Mouse (Mus musculus): ENCODE results near the gene Sub1. TPM values are rescaled to one million over a fixed set of nuclear protein-coding genes. Genes with fewer than 3 reads are reported as not detected.

The Sub1 gene
- polyA plus RNA-seq, 1 experiment from 2014 or later: 671 TPM

DNA sequence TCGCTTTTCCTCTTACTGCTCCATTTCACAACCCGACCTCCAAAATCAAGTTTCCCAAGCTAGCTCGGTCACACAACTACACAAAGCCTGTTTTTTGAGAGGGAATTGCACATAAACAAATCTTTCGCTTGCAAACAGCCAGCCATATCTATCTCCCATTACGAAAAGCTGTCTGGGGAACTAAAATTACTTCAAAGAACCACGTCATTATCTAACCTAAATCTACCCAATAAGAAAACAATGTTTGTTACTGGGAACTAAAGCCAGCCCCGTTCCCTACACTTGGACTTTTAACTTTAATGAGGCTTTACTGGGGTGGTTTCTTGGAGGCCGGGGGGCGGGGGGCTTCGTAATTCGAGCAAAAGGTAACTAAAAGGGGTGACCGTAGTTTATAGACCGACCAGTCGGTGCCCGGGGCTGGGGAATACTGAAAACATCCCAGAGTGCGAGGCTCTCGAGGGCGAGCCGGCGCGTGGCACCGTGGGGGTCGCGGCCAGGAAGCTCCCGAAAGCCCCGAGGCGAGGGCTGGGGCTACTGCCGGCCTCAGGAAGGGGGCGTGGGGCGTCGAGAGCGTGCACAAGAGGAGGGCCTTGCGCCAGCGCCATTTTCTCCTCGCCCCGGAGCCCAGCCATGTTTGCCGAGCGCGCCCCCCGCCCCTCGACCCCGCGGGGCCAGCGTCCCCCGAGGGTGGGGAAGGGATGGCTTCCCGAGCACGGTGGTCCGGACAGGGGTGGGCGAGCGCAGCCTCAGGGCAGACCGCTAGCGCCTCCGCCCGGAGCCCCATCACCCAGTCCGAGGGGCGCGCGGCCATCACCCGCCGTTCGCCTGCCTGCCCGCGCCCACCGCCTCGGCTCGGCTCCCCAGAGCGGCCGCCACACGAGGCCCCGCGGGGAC, 1.6 kb downstream of the Sub1 start:
- ATAC-seq (ENCODE audit: insufficient read depth) (peak; percentile 88), DNase-seq (peak; percentile 77)
- no peak for TF ChIP-seq CTCF (IDR thresholded peaks at IDR 0.05; ENCODE audit: low read depth)
- peaks cover 32% of the 10 kb centered on the region for H3K36me3 ChIP-seq (ENCODE audit: insufficient read depth)
- peak overlapping the region; percentile 99 for H3K4me3 ChIP-seq (ENCODE audit: low read depth, low read length)
- peak overlapping the region; percentile 98 for H3K9ac ChIP-seq
- H3K27ac ChIP-seq (ENCODE audit: low read depth): peak overlapping the region; percentile 91
- under 1% methylated on average over 70 of the region's 71 CpGs for WGBS
- H3K4me1 ChIP-seq (ENCODE audit: insufficient read depth): no peaks in the 10 kb centered on the region
- no peaks in the 10 kb centered on the region for H3K27me3 ChIP-seq (ENCODE audit: insufficient read depth, low read length)
- H3K9me3 ChIP-seq (ENCODE audit: low read depth, low read length): no peaks in the 10 kb centered on the region
- H3K4me2 ChIP-seq: peak overlapping the region; percentile 84

DNA sequence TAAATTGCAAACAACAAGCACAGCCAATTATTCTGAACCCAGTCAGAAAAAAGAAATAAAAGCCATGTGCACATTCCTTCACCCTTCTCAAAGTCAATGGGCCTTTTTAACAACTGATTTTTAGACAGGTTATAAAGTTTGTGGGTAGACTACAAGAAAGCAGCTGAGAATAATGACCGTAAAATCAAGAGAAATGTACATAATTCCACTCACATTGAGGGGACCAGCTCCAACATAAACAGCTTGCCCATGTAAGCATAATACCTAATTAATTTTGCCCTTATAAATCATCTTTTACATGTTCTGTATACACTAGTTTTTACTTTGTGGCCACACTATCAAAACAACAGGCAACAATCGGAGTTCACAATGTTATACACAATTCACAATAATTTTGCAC, 2.8 kb downstream of the Sub1 start:
- Histone ChIP-seq H3K27ac (ENCODE audit: low read depth) (no peak overlapping the region), H3K27me3 (ENCODE audit: insufficient read depth, low read length) (no peaks in the 10 kb centered on the region), H3K9me3 (ENCODE audit: low read depth, low read length) (no peaks in the 10 kb centered on the region), H3K9ac (peak overlapping the region; percentile 98), H3K36me3 (ENCODE audit: insufficient read depth) (peaks cover 43% of the 10 kb centered on the region), H3K4me3 (ENCODE audit: low read depth, low read length) (peak overlapping the region; percentile 99), H3K4me1 (ENCODE audit: insufficient read depth) (no peaks in the 10 kb centered on the region), H3K4me2 (peak overlapping the region; percentile 84)
- ATAC-seq (ENCODE audit: insufficient read depth) (no peak), DNase-seq (peak; percentile 51)
- WGBS: 31% methylated on average over 2 of the region's 2 CpGs
- TF ChIP-seq CTCF (IDR thresholded peaks at IDR 0.05; ENCODE audit: low read depth): no peak

DNA sequence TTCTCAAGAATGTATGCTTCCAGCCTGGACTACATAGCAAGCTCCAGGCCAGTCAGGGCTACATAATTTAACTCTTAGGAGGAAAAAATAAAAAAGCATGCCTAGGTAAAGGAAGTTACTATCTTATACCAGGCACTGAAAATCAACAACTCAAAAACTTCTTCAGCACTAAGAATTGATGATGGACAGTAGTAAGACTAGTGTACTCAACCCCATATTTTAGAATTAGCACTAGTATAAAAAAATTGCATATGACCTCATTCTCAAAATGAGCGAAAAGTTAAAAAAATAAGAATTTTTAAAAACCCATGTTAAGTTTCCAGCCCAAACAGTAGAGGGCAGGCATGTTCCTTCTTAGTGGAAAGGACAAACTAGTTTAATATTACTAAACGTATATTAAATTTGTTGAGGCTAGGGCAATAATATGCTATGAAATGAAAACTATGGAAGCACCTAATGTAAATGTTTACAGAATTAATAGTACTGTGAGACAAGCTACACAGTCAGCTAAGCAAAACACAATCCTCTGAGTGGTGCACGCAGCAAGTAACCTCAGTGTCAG, 5.2 kb downstream of the Sub1 start:
- peak; percentile 71 for DNase-seq
- H3K9me3 ChIP-seq (ENCODE audit: low read depth, low read length): no peaks in the 10 kb centered on the region
- no peaks in the 10 kb centered on the region for H3K4me1 ChIP-seq (ENCODE audit: insufficient read depth)
- WGBS: 49% methylated on average over 3 of the region's 3 CpGs
- peak; percentile 43; the same call in 1 of the 2 replicates for TF ChIP-seq CTCF (IDR thresholded peaks at IDR 0.05; ENCODE audit: low read depth)
- H3K9ac ChIP-seq: no peak overlapping the region
- H3K36me3 ChIP-seq (ENCODE audit: insufficient read depth): peaks cover 66% of the 10 kb centered on the region
- H3K27ac ChIP-seq (ENCODE audit: low read depth): no peak overlapping the region
- H3K27me3 ChIP-seq (ENCODE audit: insufficient read depth, low read length): no peaks in the 10 kb centered on the region
- no peak for ATAC-seq (ENCODE audit: insufficient read depth)
- H3K4me2 ChIP-seq: no peak overlapping the region
- H3K4me3 ChIP-seq (ENCODE audit: low read depth, low read length): no peak overlapping the region

DNA sequence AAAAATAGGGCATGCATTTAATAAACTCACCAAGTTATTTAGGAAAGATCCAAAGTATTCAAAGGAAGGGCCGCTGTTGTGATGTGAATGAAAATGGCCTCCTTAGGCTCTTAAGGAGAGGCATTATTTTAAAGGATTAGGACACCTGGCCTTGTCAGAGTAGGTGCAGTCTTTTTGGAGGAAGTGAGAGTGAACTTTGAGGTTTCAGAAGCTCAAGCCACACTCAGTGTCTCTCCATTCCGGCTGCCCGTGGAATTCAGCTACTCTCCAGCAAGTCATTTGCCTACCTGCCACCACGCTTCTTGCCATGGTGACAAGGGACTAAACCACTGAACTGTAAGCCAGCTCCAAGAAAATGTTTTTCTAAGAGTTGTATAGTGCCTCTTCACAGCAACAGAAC, 8.2 kb downstream of the Sub1 start:
- Histone ChIP-seq H3K27me3 (ENCODE audit: insufficient read depth, low read length) (no peaks in the 10 kb centered on the region), H3K4me2 (no peak overlapping the region), H3K9me3 (ENCODE audit: low read depth, low read length) (no peaks in the 10 kb centered on the region), H3K36me3 (ENCODE audit: insufficient read depth) (peaks cover 93% of the 10 kb centered on the region), H3K9ac (no peak overlapping the region), H3K27ac (ENCODE audit: low read depth) (no peak overlapping the region), H3K4me1 (ENCODE audit: insufficient read depth) (no peaks in the 10 kb centered on the region), H3K4me3 (ENCODE audit: low read depth, low read length) (no peak overlapping the region)
- no peak for TF ChIP-seq CTCF (IDR thresholded peaks at IDR 0.05; ENCODE audit: low read depth)
- no peak for DNase-seq
- no peak for ATAC-seq (ENCODE audit: insufficient read depth)
- 89% methylated on average over 4 of the region's 4 CpGs for WGBS

DNA sequence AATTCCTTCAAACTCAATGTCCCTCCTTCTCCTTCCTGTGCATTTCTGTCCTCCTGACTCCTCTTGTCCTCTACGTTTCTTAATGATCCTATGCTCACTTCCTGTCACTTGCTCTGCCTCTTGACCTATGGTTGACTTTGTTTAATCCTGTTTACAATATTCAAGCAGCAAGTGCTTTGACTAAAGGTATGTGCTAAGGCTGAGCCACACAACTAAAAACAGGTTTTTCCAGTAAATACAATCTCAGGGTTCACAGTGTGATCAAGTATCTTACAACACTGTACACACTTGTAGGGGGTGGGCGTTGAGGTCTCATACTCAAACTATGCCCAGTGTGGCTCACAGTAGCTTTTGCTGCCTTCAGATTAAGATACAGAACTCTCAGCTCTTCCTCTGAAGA, 8.9 kb downstream of the Sub1 start:
- no peak overlapping the region for H3K27ac ChIP-seq (ENCODE audit: low read depth)
- WGBS: 36% methylated on average over 2 of the region's 2 CpGs

DNA sequence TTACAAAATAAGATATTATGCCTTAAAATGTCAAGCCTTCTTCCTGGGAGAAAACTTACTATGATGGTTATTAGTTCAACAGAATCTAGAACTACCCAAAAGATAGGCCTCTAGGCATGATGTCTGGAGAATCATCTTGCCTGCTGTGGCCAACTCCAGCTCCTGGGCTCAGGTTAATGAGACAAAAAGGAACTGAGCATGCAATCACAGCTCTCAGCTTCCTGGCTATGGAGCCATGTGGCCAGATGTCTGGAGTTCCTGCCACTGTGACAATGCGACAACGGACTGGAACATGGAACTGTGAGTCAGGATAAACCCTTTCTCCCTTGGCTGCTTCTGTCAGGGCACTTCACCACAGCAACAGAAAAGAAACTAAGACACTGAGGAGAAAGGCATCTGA, 14.8 kb downstream of the Sub1 start:
- 87% methylated on average over 2 of the region's 2 CpGs for WGBS
- Histone ChIP-seq H3K27me3 (ENCODE audit: insufficient read depth, low read length) (no peaks in the 10 kb centered on the region), H3K4me2 (no peak overlapping the region), H3K4me3 (ENCODE audit: low read depth, low read length) (no peak overlapping the region), H3K36me3 (ENCODE audit: insufficient read depth) (peaks cover 77% of the 10 kb centered on the region), H3K9ac (no peak overlapping the region), H3K4me1 (ENCODE audit: insufficient read depth) (no peaks in the 10 kb centered on the region), H3K9me3 (ENCODE audit: low read depth, low read length) (no peaks in the 10 kb centered on the region), H3K27ac (ENCODE audit: low read depth) (no peak overlapping the region)
- no peak for ATAC-seq (ENCODE audit: insufficient read depth)
- no peak for TF ChIP-seq CTCF (IDR thresholded peaks at IDR 0.05; ENCODE audit: low read depth)
- DNase-seq: no peak

More for the DNA sequence above, 8.9 kb downstream of the Sub1 start:
- H3K4me3 ChIP-seq (ENCODE audit: low read depth, low read length): no peak overlapping the region
- H3K9me3 ChIP-seq (ENCODE audit: low read depth, low read length): no peaks in the 10 kb centered on the region
- H3K4me2 ChIP-seq: no peak overlapping the region
- H3K27me3 ChIP-seq (ENCODE audit: insufficient read depth, low read length): no peaks in the 10 kb centered on the region
- H3K4me1 ChIP-seq (ENCODE audit: insufficient read depth): no peaks in the 10 kb centered on the region
- H3K36me3 ChIP-seq (ENCODE audit: insufficient read depth): peaks cover 93% of the 10 kb centered on the region
- no peak overlapping the region for H3K9ac ChIP-seq
- peak; percentile 37 for DNase-seq
- ATAC-seq (ENCODE audit: insufficient read depth): peak; percentile 68; the same call in 1 of the 2 replicates
- no peak for TF ChIP-seq CTCF (IDR thresholded peaks at IDR 0.05; ENCODE audit: low read depth)

DNA sequence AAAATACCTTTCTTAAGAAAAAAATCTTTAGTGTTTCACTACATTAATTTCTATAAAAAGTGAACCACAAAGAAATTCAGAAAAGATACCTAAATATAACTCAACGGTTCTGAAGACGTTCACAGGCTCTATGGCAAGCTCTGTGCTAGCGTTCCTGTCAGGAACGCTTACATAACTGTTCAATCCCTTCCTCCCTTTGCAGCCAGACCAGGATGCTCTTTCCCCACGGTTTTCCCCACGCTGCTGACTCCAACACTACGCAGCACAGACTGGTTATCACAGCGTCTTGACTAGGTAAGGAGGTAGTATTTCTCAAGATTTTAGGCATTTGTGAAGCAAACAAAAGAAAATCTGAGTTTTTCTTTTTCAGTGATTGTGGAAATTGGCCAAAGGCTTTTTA, 15.3 kb downstream of the Sub1 start:
- H3K9me3 ChIP-seq (ENCODE audit: low read depth, low read length): no peaks in the 10 kb centered on the region
- DNase-seq (no peak), ATAC-seq (ENCODE audit: insufficient read depth) (no peak)
- no peaks in the 10 kb centered on the region for H3K27me3 ChIP-seq (ENCODE audit: insufficient read depth, low read length)
- TF ChIP-seq CTCF (IDR thresholded peaks at IDR 0.05; ENCODE audit: low read depth): no peak
- H3K27ac ChIP-seq (ENCODE audit: low read depth): no peak overlapping the region
- no peak overlapping the region for H3K4me2 ChIP-seq
- 84% methylated on average over 8 of the region's 8 CpGs for WGBS
- no peaks in the 10 kb centered on the region for H3K4me1 ChIP-seq (ENCODE audit: insufficient read depth)
- H3K4me3 ChIP-seq (ENCODE audit: low read depth, low read length): no peak overlapping the region
- no peak overlapping the region for H3K9ac ChIP-seq
- H3K36me3 ChIP-seq (ENCODE audit: insufficient read depth): peaks cover 72% of the 10 kb centered on the region
